Mouse (Mus musculus) liver, embryonic 12.5 days (tissue): ENCODE results near the gene Tapbpl. TPM values are rescaled to one million over a fixed set of nuclear protein-coding genes. Genes with fewer than 3 reads are reported as not detected.

ENCODE experiments used
- ATAC-seq: fragments of 200-750 bp; cut with Nextera tagmentation; 2 replicates; pipeline ENCODE4 v1.8.0; 2017; ENCODE audit warnings: moderate number of reproducible peaks, mild to moderate bottlenecking, moderate library complexity
- H3K27ac ChIP-seq: fragments of 300-500 bp; sonication (generic); 2 replicates; pipeline ENCODE4 v1.5.1; 2016; ENCODE audit warnings: mild to moderate bottlenecking
- H3K27me3 ChIP-seq: fragments of 300-500 bp; sonication (generic); replicated peaks from 2 replicates; pipeline ENCODE4 v1.6.1; 2016; ENCODE audit warnings: mild to moderate bottlenecking, moderate library complexity
- H3K36me3 ChIP-seq: fragments of 300-500 bp; sonication (generic); 2 replicates; pipeline ENCODE4 v1.6.1; 2016; ENCODE audit warnings: mild to moderate bottlenecking, moderate library complexity
- H3K4me1 ChIP-seq: fragments of 300-500 bp; sonication (generic); 2 replicates; pipeline ENCODE4 v1.6.1; 2016
- H3K4me2 ChIP-seq: fragments of 300-500 bp; sonication (generic); 2 replicates; pipeline ENCODE4 v1.6.1; 2016; ENCODE audit warnings: mild to moderate bottlenecking, moderate library complexity
- H3K4me3 ChIP-seq: fragments of 300-500 bp; sonication (generic); 2 replicates; pipeline ENCODE4 v1.5.1; 2016; ENCODE audit warnings: mild to moderate bottlenecking, moderate library complexity
- H3K9ac ChIP-seq: fragments of 300-500 bp; sonication (generic); 2 replicates; pipeline ENCODE4 v1.6.1; 2016; ENCODE audit warnings: mild to moderate bottlenecking, moderate library complexity
- H3K9me3 ChIP-seq: fragments of 300-500 bp; sonication (generic); replicated peaks from 2 replicates; pipeline ENCODE4 v1.6.1; 2016; ENCODE audit warnings: mild to moderate bottlenecking, moderate library complexity
- WGBS: fragments of 180-500 bp; shearing (Covaris S2); methylation state at CpG from one replicate; pipeline ENCODE4 v1.1.7; 2016; ENCODE audit not compliant: insufficient replicate concordance; 5-methylcytosine and 5-hydroxymethylcytosine counted together
- polyA plus RNA-seq: library from polyadenylated mRNA; unstranded; fragments of >200 nt; fragmentation: Nextera tagmentation; extraction: Ambion mirVana; gene quantifications from 2 replicates; pipeline ENCODE4 v1.2.1, GENCODE M21; 2016

The Tapbpl gene
- polyA plus RNA-seq, 1 experiment from 2014 or later, result 4.0 TPM

DNA sequence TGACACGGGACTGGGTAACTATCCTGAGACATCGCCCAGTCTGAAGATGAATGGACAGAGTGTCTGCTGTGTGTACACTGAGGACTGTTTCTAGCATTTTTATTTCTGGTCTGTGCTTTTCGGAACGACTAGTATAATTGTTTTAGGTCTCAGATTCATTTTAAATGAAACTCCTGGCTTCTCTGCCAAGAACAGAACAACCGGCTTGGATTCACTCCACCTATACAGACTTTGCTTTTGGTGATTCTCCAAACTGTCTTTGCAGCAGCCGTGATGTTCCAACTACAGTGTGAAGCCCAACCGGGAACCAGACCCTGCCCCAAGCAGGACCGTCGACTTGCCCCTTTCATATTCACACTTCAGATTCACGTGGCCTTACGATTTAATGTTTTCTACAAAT, 13.8 kb downstream of the Tapbpl start:
- Histone ChIP-seq H3K36me3 (peaks cover 15% of the 10 kb centered on the region), H3K9me3 (no peaks in the 10 kb centered on the region), H3K27me3 (peaks cover 13% of the 10 kb centered on the region), H3K4me2 (no peak overlapping the region), H3K27ac (no peak overlapping the region), H3K4me1 (peaks cover 12% of the 10 kb centered on the region), H3K9ac (no peak overlapping the region), H3K4me3 (no peak overlapping the region)
- WGBS, result 85% methylated on average over 11 of the region's 11 CpGs
- no peak for ATAC-seq

DNA sequence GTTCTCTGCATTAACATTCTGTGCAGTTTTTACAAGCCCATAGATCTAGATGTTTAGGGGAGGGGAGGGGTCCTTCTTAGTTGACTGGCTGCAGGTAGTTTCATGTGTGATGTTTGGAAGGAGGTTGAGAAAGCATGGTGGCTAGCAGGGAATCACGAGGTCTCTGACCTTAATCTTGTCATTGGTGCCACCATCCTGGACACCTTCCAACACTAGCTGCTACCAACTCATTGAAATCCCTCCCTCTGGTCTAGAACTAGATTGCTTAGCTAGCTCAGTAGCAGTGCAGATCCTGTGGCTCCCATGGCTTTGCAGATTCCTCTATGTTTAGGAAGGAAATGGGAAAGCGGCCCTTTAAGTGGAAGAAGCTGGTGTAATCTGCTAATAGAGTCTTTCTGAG, 14.8 kb downstream of the Tapbpl start:
- no peak for ATAC-seq
- peaks cover 23% of the 10 kb centered on the region for H3K27me3 ChIP-seq
- peaks cover 15% of the 10 kb centered on the region for H3K36me3 ChIP-seq
- H3K4me3 ChIP-seq, result no peak overlapping the region
- H3K4me2 ChIP-seq, result peak overlapping the region; percentile 89
- H3K9ac ChIP-seq, result no peak overlapping the region
- peaks cover 12% of the 10 kb centered on the region for H3K4me1 ChIP-seq
- H3K27ac ChIP-seq, result no peak overlapping the region
- H3K9me3 ChIP-seq, result no peaks in the 10 kb centered on the region
- WGBS, result 63% methylated on average over 2 of the region's 2 CpGs

DNA sequence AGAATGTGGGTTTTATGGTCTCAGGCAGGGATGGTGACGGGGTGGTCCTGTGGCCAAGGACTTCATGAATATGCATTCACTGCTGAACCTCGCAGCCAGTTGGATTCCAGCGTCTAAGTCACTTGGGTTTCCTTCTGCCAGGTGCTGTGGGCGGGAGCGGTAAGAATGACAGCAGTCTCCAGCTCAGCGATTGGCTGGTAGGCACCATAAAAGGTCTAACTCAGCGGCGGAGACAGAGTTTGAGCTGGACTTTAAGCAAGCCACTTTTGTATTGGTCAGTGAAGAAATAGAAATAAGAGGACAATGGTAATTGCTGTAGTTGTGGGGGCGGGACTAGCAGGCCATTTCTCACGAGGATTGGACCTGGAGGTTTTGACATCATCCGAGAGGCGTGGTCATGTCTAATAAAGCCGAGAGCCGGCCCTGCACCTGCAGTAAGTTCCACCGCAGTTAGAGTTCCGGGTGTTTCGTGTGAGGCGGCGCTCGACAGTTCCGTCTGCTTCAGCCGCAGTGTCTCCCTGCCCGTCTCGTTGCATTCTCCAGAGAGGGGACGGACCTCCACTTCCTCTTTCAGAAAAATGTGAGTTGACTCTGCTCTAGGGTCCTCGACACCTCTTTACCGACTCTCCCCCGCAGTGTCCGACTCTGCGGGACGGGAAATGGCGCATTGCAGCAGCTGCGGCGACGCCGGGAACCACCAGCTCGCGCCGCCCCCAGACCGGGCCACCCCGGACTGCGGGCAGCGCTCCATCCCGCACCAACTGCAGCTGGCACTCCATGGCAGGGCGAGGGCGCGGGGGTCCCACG, 16.3 kb downstream of the Tapbpl start, which contains the start of gene Vamp1:
Gene Vamp1 (plus strand): TSS at position 404 of the 807 bp plus-strand sequence.
- Histone ChIP-seq H3K4me2 (peak within 1 kb of the TSS; percentile 89), H3K36me3 (peaks cover 11% of the 10 kb centered on the region), H3K9me3 (no peaks in the 10 kb centered on the region), H3K4me3 (peak within 1 kb of the TSS; percentile 72), H3K27ac (peak within 1 kb of the TSS; percentile 63), H3K9ac (peak within 1 kb of the TSS; percentile 76), H3K27me3 (peaks cover 26% of the 10 kb centered on the region), H3K4me1 (peaks cover 12% of the 10 kb centered on the region)
- WGBS, result under 1% methylated on average over 48 of the region's 48 CpGs
- peak; percentile 94 for ATAC-seq

DNA sequence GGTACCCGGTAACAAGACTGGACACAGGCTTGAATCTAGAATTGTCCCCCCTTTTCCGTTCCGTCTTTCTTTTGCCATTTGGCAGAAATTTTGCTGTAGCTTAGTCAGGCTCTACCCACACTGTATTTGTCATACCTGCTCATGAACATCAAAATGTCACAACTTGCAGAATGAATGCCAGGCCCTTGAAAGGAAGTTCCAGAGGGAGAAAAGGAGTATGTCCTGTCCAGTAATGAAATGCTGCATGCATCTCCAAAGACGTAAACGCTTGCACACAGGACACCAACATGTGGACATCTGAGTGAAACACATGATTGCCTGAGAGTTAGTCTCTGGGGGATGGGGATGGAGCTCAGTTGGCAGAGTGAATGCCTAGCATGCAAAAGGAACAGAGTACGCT, 17.9 kb downstream of the Tapbpl start:
- Histone ChIP-seq H3K4me2 (no peak overlapping the region), H3K27me3 (peaks cover 26% of the 10 kb centered on the region)
- 66% methylated on average over 6 of the region's 6 CpGs for WGBS

DNA sequence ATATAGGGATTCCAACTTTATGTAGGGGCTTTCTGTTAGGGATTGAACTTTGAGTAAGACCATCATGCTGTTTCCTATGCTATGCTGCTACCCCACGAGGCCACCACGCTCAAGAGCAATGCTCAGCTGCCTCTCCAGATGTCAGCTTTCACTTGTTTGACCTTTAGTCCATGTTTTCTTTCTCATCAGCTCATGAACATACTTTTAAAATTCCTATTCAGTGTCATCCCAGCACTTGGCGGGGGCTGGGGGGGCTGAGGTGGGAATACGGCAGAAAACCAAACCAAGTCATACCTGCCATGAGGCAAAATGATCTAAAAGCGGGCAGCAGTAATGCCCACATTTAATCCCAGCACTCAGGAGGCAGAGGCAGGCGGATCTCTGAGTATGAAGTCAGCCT, 18.5 kb downstream of the Tapbpl start:
- no peak overlapping the region for H3K27ac ChIP-seq
- H3K4me3 ChIP-seq, result no peak overlapping the region
- H3K27me3 ChIP-seq, result peaks cover 26% of the 10 kb centered on the region
- 54% methylated on average over 6 of the region's 6 CpGs for WGBS
- no peak overlapping the region for H3K4me2 ChIP-seq
- no peak overlapping the region for H3K9ac ChIP-seq
- H3K9me3 ChIP-seq, result no peaks in the 10 kb centered on the region
- peaks cover 12% of the 10 kb centered on the region for H3K4me1 ChIP-seq
- H3K36me3 ChIP-seq, result no peaks in the 10 kb centered on the region
- no peak for ATAC-seq

More for the DNA sequence above, 17.9 kb downstream of the Tapbpl start:
- no peak for ATAC-seq
- Histone ChIP-seq H3K4me1 (peaks cover 12% of the 10 kb centered on the region), H3K36me3 (no peaks in the 10 kb centered on the region), H3K9me3 (no peaks in the 10 kb centered on the region), H3K4me3 (no peak overlapping the region), H3K27ac (no peak overlapping the region), H3K9ac (no peak overlapping the region)

DNA sequence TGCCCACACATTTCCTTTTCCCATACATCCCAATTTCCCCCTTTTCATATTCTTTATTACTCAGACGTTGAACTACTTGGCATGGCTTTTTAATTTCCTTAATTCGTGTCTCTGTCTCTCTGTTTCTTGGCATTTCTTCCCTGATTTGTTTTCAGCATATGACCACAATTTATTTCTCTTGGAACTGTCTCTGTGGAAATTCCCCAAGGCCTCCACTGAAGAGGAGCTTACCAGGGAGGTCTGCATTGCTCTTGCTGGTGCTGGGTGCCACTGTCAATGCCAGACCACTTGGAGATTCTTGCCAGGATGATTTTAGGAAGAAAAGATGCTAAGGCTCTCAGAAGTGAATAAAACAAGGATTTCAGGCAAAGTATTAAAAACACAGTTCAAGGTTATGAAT, 19.0 kb downstream of the Tapbpl start:
- Histone ChIP-seq H3K27ac (no peak overlapping the region), H3K4me2 (no peak overlapping the region), H3K9me3 (no peaks in the 10 kb centered on the region), H3K9ac (no peak overlapping the region), H3K36me3 (no peaks in the 10 kb centered on the region), H3K4me3 (no peak overlapping the region), H3K4me1 (peaks cover 12% of the 10 kb centered on the region), H3K27me3 (peaks cover 26% of the 10 kb centered on the region)
- ATAC-seq, result no peak
- 31% methylated on average over 2 of the region's 2 CpGs for WGBS

DNA sequence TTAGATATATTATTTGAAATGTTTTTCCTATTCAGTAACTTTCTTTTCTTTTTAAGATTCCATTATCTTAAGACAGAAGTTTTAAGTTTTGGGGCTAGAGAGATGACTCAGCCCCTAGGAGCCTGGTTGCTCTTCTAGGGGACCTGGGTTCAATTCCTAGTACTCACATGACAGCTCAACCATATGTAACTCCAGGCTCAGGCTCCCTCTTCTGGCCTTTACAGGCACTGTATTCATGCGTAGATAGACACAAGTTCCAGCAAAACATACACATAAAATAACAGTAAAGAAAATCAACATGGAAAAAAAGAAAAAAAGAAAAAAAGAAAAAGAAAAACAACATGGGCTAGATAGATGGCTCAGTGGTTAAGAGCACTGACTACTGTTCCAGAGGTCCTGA, 21.2 kb downstream of the Tapbpl start:
- no peak overlapping the region for H3K4me2 ChIP-seq
- no peaks in the 10 kb centered on the region for H3K9me3 ChIP-seq
- H3K36me3 ChIP-seq, result no peaks in the 10 kb centered on the region
- no peak for ATAC-seq
- WGBS, result 66% methylated on average over 1 of the region's 1 CpGs
- H3K27ac ChIP-seq, result no peak overlapping the region
- no peaks in the 10 kb centered on the region for H3K4me1 ChIP-seq
- no peak overlapping the region for H3K4me3 ChIP-seq
- H3K27me3 ChIP-seq, result peaks cover 26% of the 10 kb centered on the region
- H3K9ac ChIP-seq, result no peak overlapping the region

DNA sequence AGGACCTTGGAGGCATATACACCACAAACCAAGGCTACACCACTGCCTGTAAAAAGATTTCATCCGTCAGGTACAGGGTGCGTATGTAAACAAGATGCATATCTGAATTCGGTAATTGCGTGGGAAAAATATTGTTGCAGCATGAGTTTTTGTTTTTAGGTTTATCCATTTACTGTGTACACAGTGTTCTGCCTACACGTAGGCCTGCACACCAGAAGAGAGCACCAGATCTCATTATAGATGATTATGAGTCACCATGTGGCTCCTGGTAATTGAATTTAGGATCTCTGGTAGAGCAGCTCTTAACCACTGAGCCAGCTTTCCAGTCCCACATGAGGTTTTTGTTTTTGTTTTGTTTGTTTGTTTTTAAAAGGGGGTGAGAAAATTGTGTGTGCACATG, 34.5 kb downstream of the Tapbpl start:
- Histone ChIP-seq H3K4me3 (no peak overlapping the region), H3K4me2 (no peak overlapping the region), H3K4me1 (peaks cover 19% of the 10 kb centered on the region), H3K27ac (no peak overlapping the region), H3K27me3 (no peaks in the 10 kb centered on the region), H3K9ac (no peak overlapping the region), H3K36me3 (peaks cover 26% of the 10 kb centered on the region), H3K9me3 (no peaks in the 10 kb centered on the region)
- 81% methylated on average over 5 of the region's 5 CpGs for WGBS
- ATAC-seq, result no peak

DNA sequence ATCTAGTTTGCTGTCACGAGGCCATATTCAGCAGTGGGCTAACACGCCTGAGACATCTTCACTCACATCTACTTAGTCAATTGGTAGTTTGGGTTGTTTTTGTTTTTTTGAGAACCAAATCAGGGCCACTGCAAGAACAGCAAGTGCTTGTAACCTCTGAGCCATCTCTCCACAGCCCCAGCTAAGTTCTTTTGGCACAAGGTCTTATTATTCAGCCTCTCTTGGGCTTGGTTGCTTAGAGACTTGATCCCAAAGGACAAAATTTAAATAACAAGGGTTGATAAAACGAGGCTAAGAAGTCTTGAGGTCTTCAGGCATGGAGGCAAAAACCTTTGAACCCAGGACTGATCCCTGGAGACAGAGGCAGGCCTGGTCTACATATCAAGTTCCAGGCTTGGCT, 35.4 kb downstream of the Tapbpl start:
- ATAC-seq, result no peak
- Histone ChIP-seq H3K4me3 (no peak overlapping the region), H3K27ac (no peak overlapping the region), H3K36me3 (peaks cover 26% of the 10 kb centered on the region), H3K9ac (no peak overlapping the region), H3K9me3 (no peaks in the 10 kb centered on the region), H3K4me1 (peaks cover 19% of the 10 kb centered on the region), H3K4me2 (no peak overlapping the region), H3K27me3 (no peaks in the 10 kb centered on the region)
- 69% methylated on average over 3 of the region's 3 CpGs for WGBS

DNA sequence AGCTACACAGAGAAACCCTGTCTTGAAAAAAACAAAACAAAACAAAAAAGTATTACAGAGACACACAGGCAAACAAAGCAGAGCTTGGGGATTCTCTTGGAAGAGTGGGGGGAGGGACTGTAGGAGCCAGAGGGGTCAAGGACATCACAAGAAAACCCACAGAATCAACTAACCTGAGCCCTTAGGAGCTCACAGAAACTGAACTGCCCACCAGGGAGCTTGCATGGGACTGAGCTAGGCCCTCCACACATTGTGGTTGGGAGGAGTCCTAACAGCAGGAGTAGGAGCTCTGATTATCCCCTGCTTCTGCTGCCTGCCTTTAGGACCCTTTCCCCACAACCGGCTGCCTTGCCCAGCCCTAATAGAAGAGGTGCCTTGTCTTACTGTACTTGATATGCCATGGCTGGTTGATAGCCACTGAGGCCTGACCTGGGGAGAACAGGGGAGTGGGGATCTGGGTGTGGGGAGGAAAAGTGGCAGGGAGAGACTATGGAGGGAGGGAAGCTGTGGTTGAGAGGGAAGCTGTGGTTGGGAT, 36.1 kb downstream of the Tapbpl start:
- peaks cover 26% of the 10 kb centered on the region for H3K36me3 ChIP-seq
- no peak overlapping the region for H3K9ac ChIP-seq
- H3K4me2 ChIP-seq, result no peak overlapping the region
- no peaks in the 10 kb centered on the region for H3K27me3 ChIP-seq
- no peak overlapping the region for H3K27ac ChIP-seq
- ATAC-seq, result no peak
- peaks cover 19% of the 10 kb centered on the region for H3K4me1 ChIP-seq
- 55% methylated on average over 1 of the region's 1 CpGs for WGBS
- H3K4me3 ChIP-seq, result no peak overlapping the region
- no peaks in the 10 kb centered on the region for H3K9me3 ChIP-seq

DNA sequence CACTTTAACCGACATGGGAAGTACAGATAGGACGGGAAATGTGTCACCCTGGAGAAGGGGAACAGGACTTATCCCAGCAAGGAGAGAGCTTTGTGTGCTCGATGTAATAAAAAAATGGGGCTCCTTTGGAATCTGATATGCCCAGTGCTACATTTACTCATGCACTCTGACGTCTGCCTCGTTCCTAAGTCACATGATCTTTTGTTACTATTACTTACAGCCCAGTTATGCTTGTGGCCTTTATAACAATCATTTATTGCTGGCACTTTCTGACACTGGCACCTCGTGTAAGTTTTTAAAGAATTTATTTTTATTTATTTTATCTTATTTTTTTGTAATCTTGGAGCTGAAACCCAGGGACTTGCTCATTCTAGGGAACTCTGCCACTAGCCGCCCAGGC, 38.3 kb downstream of the Tapbpl start:
- Histone ChIP-seq H3K4me2 (peak overlapping the region; percentile 91), H3K36me3 (peaks cover 43% of the 10 kb centered on the region), H3K9me3 (no peaks in the 10 kb centered on the region), H3K27me3 (no peaks in the 10 kb centered on the region), H3K9ac (peak overlapping the region; percentile 86), H3K27ac (peak overlapping the region; percentile 99), H3K4me3 (peak overlapping the region; percentile 71), H3K4me1 (peaks cover 39% of the 10 kb centered on the region)
- WGBS, result 27% methylated on average over 7 of the region's 7 CpGs
- no peak for ATAC-seq

DNA sequence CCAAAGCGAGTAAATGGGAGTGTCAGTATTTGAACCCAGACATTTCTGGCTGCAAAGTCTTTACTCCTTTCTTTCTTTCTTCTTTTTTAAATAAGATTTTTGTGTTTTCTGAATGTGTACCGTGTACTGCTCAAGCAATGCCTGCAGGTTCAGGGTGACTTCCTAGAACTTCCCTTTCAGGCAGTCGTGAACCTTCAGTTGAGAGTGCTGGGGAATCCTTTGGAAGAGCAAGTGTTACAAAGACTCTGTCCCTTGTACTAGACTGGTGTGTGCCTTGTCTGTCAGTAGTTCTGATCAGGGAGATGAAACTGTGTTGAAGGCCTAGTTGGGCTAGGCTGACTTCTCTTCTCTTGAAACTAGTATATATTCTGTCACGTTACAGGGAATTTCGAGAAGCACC, 38.8 kb downstream of the Tapbpl start:
- peak overlapping the region; percentile 86 for H3K9ac ChIP-seq
- no peaks in the 10 kb centered on the region for H3K9me3 ChIP-seq
- H3K27ac ChIP-seq, result peak overlapping the region; percentile 99
- ATAC-seq, result no peak
- H3K27me3 ChIP-seq, result no peaks in the 10 kb centered on the region
- H3K36me3 ChIP-seq, result peaks cover 49% of the 10 kb centered on the region
- WGBS, result 14% methylated on average over 5 of the region's 5 CpGs
- H3K4me3 ChIP-seq, result peak overlapping the region; percentile 71
- peak overlapping the region; percentile 91 for H3K4me2 ChIP-seq
- H3K4me1 ChIP-seq, result peaks cover 44% of the 10 kb centered on the region
